In the genomic region with DNA sequence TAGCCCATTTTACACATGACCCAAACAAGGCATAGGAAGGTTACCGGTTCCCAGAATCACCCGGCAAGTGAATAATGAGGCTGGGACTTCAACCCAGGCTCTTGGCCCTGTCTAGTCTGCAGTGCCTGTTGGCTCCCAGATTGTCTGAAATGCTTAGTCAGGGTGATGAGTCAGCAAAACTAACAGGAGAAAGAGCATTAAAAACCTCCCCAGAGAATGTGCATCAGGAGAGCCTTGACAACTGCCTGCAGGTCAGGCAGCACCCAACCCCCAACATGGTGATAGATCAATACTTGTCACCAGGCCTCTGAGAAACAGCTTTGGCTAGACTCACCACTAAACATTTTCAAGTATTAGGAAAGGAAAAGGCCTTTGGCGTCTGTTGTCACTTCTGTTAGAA, we compare ENCODE assay signal across 16 mouse cellular contexts. TPM values are rescaled to one million over a fixed set of nuclear protein-coding genes. Genes with fewer than 3 reads are reported as not detected.
DNase-seq lines count a peak whose midpoint lies in the region; ATAC-seq and TF ChIP-seq lines count a peak whose summit lies in the region.
"Had no signal": no experiment of that assay in that cellular context is flagged by ENCODE, and none has a peak within 500 bp of the region (broad histone marks: within the 10 kb centered on the region; RNA-seq: fewer than 3 reads in every experiment).

No protein-coding gene starts in this region.

- H3K4me2 ChIP-seq in liver, embryonic 15.5 days = no peak overlapping the region
- no peak overlapping the region for H3K4me2 ChIP-seq in intestine, postnatal 0 days (replicated peaks; ENCODE audit: low read depth)
- H3K4me2 ChIP-seq: limb, embryonic 15.5 days had no signal

- no peak for DNase-seq in frontal cortex, postnatal 10 days (ENCODE audit: low spot score in 2 of 2)
- DNase-seq in G1E (ENCODE audit: low spot score) = peak; percentile 72
- DNase-seq in embryo, embryonic 10.5 days (ENCODE audit: low spot score) = peak; percentile 8
- DNase-seq in B cell, adult 2 months = no peak
- DNase-seq: kidney, adult 11 months; kidney, postnatal 4 days; right cerebral cortex, postnatal 14 days had no signal

- no peak overlapping the region; the same call in 1 of the 2 replicates for H3K4me3 ChIP-seq in G1E (ENCODE audit: low read depth, low read length)
- no peak overlapping the region for H3K4me3 ChIP-seq in liver, embryonic 15.5 days (replicated peaks)
- no peak overlapping the region for H3K4me3 ChIP-seq in intestine, postnatal 0 days (ENCODE audit: low read depth, low read length)
- H3K4me3 ChIP-seq: erythroblast, embryonic 14.5 days; left cerebral cortex, adult 2 months; limb, embryonic 15.5 days had no signal

- no peaks in the 10 kb centered on the region for H3K9me3 ChIP-seq in G1E (replicated peaks)
- no peaks in the 10 kb centered on the region for H3K9me3 ChIP-seq in liver, embryonic 15.5 days (replicated peaks)
- no peaks in the 10 kb centered on the region for H3K9me3 ChIP-seq in intestine, postnatal 0 days (ENCODE audit: control insufficient read depth)
- H3K9me3 ChIP-seq: limb, embryonic 15.5 days had no signal

- ATAC-seq in frontal cortex, adult (ENCODE audit: low TSS enrichment) = 0 out of 2 replicates have a peak, but pooled peaks have one; percentile 18
- ATAC-seq in G1E (ENCODE audit: extremely low read depth, insufficient number of reproducible peaks, low FRiP score, poor library complexity, severe bottlenecking) = peak; percentile 70
- ATAC-seq in liver, embryonic 15.5 days (ENCODE audit: insufficient read depth) = peak; percentile 44; the same call in 1 of the 2 replicates
- ATAC-seq in intestine, postnatal 0 days = no peak
- ATAC-seq in cerebellum, adult (ENCODE audit: insufficient number of reproducible peaks, low FRiP score, low TSS enrichment) = no peak

- peaks cover 34% of the 10 kb centered on the region for H3K4me1 ChIP-seq in G1E (ENCODE audit: insufficient read depth, low read depth, low read length)
- peaks cover 9% of the 10 kb centered on the region for H3K4me1 ChIP-seq in liver, embryonic 15.5 days (replicated peaks)
- no peaks in the 10 kb centered on the region for H3K4me1 ChIP-seq in intestine, postnatal 0 days (replicated peaks; ENCODE audit: control insufficient read depth, insufficient read depth, low read length)

- 0 out of 2 replicates have a peak overlapping the region, but pooled peaks have one; percentile 9 for H3K27ac ChIP-seq in liver, embryonic 15.5 days (replicated peaks)
- no peak overlapping the region for H3K27ac ChIP-seq in intestine, postnatal 0 days (ENCODE audit: low read depth, low read length)
- H3K27ac ChIP-seq: left cerebral cortex, adult 2 months; limb, embryonic 15.5 days had no signal

- WGBS in liver, embryonic 15.5 days (ENCODE audit: insufficient replicate concordance) = 81% methylated on average over 3 of the region's 3 CpGs
- 81% methylated on average over 3 of the region's 3 CpGs for WGBS in intestine, postnatal 0 days

- peaks cover 94% of the 10 kb centered on the region for H3K36me3 ChIP-seq in G1E (replicated peaks)
- H3K36me3 ChIP-seq in liver, embryonic 15.5 days (replicated peaks) = peaks cover 51% of the 10 kb centered on the region
- H3K36me3 ChIP-seq in intestine, postnatal 0 days (ENCODE audit: control insufficient read depth, insufficient read depth) = peaks cover 38% of the 10 kb centered on the region

- H3K9ac ChIP-seq in liver, embryonic 15.5 days = no peak overlapping the region
- H3K9ac ChIP-seq in intestine, postnatal 0 days (ENCODE audit: low read depth, low read length) = no peak overlapping the region
- H3K9ac ChIP-seq: limb, embryonic 15.5 days had no signal

- TF ChIP-seq CTCF in G1E (IDR thresholded peaks at IDR 0.05; ENCODE audit: low read depth, low read length) = no peak
- no peak for TF ChIP-seq CTCF in intestine, postnatal 0 days (IDR thresholded peaks at IDR 0.05; ENCODE audit: low read depth)

- H3K27me3 ChIP-seq in G1E (ENCODE audit: insufficient read depth, low read length) = no peaks in the 10 kb centered on the region
- H3K27me3 ChIP-seq in liver, embryonic 15.5 days = no peaks in the 10 kb centered on the region
- H3K27me3 ChIP-seq in intestine, postnatal 0 days (replicated peaks; ENCODE audit: control insufficient read depth, insufficient read depth, low read length) = no peaks in the 10 kb centered on the region
- H3K27me3 ChIP-seq: limb, embryonic 15.5 days had no signal

RNA-seq across cellular contexts. Expression of a gene that starts 25.1 kb away (rescaled TPM):
- total RNA-seq in G1E (2014; fragmentation: Nextera tagmentation) (not detected in 2 replicates), G1E (2017) (not detected in 2 replicates)
- polyA plus RNA-seq in G1E (2012) = not detected in 2 replicates
- not detected in 2 replicates for polyA plus RNA-seq in liver, embryonic 15.5 days (2015; fragmentation: Nextera tagmentation; extraction: Ambion mirVana)
- 0.18 TPM in 1 of 2 replicates, not detected in the other for polyA plus RNA-seq in intestine, postnatal 0 days (2015; fragmentation: Nextera tagmentation; extraction: Ambion mirVana)
- total RNA-seq: common myeloid progenitor, adult 5-6 weeks; hematopoietic stem cell, adult 5-6 weeks had no signal
- polyA plus RNA-seq: erythroblast, embryonic 14.5 days; limb, embryonic 15.5 days had no signal

RNA-seq across cellular contexts. Expression of a gene that starts 59.9 kb away (rescaled TPM):
- total RNA-seq in G1E (2014; fragmentation: Nextera tagmentation) = 95.0 and 99.4 TPM in 2 replicates
- total RNA-seq in G1E (2017) = 60.3 and 71.5 TPM in 2 replicates
- polyA plus RNA-seq in G1E (2012) = 11.5 and 26.2 TPM in 2 replicates
- 23.8 and 25.4 TPM in 2 replicates for polyA plus RNA-seq in liver, embryonic 15.5 days (2015; fragmentation: Nextera tagmentation; extraction: Ambion mirVana)
- polyA plus RNA-seq in intestine, postnatal 0 days (2015; fragmentation: Nextera tagmentation; extraction: Ambion mirVana) = 48.2 and 51.4 TPM in 2 replicates

Comparison
In these comparisons a context has a peak if more than half of its experiments do, and no peak if none do; other contexts are left out.
1. ATAC-seq: peak in frontal cortex, adult (single experiment), G1E (single experiment) and liver, embryonic 15.5 days (single experiment); none in intestine, postnatal 0 days (single experiment) and cerebellum, adult (single experiment).
2. DNase-seq: peak in G1E (single experiment) and embryo, embryonic 10.5 days (single experiment); none in frontal cortex, postnatal 10 days (0 of 2) and B cell, adult 2 months (0 of 2).